Mouse (Mus musculus): ENCODE results near the gene Cadps2.

Cadps2 gene

GRCm38 (mm10) chr6:23762204-23762603, 77.0 kb downstream of the Cadps2 start:
- no peak for DNase-seq (ENCODE audit: low spot score in 2 of 2)

DNA sequence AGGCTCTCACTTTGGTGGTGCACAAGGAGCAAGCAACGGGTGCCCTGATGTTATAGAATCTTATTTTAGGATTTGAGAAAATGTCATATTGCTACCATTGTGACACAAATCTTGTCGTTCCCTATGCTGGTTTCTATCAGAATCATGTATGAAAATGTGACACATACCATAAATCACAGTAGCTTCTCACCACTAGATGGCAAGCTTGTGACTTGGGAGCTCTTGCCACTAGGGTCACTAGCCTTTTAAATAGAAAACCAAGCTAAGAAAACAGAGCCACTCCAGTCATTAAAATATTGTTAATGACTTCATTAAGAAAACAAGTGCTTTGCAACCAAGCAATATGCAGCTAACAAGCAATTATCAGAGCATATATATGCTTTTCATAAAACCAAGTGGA, 81.0 kb downstream of the Cadps2 start:
- no peak for DNase-seq (ENCODE audit: low spot score in 2 of 2)

GRCm38 (mm10) chr6:23748823-23749222, 90.4 kb downstream of the Cadps2 start:
- DNase-seq (ENCODE audit: low spot score in 2 of 2), result no peak

DNA sequence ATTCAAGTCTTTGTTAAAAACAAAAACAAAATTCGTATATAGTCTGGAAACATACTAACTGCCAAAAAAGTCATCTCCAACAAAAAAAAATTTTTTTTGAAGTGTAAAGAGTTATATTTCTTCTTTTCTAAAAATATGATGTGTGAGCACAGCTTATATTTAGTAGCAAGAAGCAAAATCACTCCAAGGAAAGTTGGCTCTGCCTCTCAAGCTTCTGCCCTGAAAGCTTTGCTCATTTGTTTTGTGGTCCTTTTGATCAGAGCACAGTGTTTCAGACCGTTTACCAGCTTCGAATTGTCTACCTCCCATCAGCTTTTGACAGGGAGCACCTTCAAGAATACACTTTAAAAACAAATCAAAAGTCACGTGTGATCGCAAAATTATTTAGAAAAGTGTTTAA, 99.2 kb downstream of the Cadps2 start:
- DNase-seq (ENCODE audit: low spot score in 2 of 2), result no peak

DNA sequence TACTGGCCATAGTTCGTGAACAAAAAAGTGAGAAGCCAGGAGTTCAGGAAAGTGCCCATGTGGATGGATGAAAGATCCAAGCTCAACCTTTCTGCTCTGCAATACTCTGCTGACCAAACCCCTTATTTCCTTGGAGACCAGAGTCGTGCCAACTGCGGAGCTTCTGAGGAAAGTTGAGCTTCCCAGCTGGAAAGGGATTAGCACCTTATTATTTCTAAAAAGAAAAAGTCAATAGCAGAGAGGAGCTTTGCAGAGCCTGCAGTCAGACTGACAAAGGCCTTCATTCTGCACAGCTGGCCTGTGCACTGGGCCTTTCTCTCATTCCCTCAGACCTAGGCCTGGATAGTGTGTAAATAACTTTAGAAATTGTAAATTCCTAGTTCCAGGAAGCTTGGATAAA, 106.5 kb downstream of the Cadps2 start:
- DNase-seq (ENCODE audit: low spot score in 2 of 2), result no peak

GRCm38 (mm10) chr6:23728620-23729019, 110.6 kb downstream of the Cadps2 start:
- DNase-seq (ENCODE audit: low spot score in 2 of 2), result no peak

- DNase-seq (ENCODE audit: low spot score in 2 of 2), result no peak
Observed at GRCm38 (mm10) chr6:23723697-23724096, 115.5 kb downstream of the Cadps2 start.

GRCm38 (mm10) chr6:23720401-23720800, 118.8 kb downstream of the Cadps2 start:
- DNase-seq (ENCODE audit: low spot score in 2 of 2), result no peak

- no peak for DNase-seq (ENCODE audit: low spot score in 2 of 2)
Observed at GRCm38 (mm10) chr6:23707506-23707905, 131.7 kb downstream of the Cadps2 start.

DNA sequence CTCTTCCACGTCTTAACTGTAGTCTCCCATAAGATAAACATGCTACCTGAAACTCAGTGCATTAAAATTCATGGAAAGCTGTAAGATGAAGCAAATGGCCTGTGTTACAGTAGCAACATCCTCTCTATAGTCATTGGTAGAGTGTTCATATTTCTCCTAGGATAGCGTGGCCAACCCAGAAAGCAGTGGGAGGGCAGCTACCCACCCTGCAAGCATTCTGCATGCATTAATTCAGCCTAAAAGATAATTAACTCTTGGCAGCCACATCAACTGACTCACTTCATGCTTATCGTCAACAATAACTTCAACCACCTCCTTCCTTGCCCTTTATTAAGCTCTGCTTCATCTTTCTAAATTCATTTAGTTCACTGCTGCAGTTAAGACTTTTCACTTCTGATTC, 138.3 kb downstream of the Cadps2 start:
- DNase-seq (ENCODE audit: low spot score in 2 of 2), result no peak

DNA sequence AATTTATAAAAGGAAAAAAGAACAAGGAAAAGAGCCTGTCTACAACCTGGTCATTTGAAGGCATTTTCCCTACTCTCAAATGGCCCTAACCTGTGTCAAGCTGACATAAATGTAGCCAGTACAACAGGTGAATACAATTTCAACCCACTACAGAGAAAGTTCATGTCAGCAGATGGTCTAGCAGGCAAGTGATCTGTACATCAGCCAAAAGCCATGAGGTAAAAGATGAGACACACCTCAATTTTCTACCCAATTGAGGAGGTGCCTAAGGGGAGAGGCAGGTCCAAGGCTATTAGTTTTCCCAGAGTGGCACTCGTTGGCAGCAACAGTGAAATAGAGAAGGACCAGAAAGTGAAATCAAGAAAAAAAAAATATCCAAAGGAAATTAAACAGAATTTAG, 161.0 kb downstream of the Cadps2 start:
- no peak for DNase-seq (ENCODE audit: low spot score in 2 of 2)

- DNase-seq (ENCODE audit: low spot score in 2 of 2), result no peak
Observed at GRCm38 (mm10) chr6:23655036-23655435, 184.2 kb downstream of the Cadps2 start, which contains the start of gene Rnf148. TSS of gene Rnf148 (minus strand) at chr6:23655136.

DNA sequence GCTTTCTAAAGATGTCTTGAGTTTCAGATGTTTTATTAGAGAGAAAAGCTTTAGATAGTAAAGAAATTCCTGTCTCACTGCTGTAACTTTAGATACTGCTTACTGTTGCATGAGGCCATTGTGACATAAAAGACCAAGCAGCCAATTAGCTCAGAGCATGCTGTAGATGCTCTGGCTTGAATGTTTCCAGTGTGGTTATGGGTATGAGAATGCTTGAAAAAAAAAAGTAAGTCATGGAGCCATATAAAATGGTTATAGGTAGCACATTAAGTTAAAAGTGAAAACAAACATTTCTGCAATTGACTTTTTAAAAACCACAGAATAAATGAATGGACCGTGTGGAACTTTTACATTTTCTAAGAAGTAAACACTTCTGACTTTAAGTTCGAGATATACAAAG, 189.0 kb downstream of the Cadps2 start, which contains the start of gene Rnf133:
TSS of gene Rnf133 (minus strand) at position 101 of the 400 bp plus-strand sequence.
- no peak for DNase-seq (ENCODE audit: low spot score in 2 of 2)

DNA sequence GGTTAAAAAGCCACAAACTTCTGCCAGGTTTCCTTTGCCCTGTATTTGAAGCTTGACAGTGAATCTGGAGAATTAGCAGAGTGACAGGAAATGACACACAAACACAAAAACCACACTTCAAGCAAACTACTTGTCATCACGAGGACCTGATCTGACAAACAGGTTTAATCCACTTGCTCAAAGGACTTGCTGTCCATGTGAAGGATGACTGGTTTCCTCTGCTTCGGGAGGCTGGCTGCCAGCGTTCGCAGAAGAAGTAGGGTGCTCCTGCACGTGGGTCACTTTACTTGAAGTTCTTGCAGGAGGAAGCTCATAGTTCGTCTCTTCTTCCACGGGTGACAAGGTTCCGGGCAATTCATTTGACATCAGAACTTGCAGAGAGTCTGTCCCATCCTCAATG, 190.5 kb downstream of the Cadps2 start:
- DNase-seq (ENCODE audit: low spot score in 2 of 2), result no peak

DNA sequence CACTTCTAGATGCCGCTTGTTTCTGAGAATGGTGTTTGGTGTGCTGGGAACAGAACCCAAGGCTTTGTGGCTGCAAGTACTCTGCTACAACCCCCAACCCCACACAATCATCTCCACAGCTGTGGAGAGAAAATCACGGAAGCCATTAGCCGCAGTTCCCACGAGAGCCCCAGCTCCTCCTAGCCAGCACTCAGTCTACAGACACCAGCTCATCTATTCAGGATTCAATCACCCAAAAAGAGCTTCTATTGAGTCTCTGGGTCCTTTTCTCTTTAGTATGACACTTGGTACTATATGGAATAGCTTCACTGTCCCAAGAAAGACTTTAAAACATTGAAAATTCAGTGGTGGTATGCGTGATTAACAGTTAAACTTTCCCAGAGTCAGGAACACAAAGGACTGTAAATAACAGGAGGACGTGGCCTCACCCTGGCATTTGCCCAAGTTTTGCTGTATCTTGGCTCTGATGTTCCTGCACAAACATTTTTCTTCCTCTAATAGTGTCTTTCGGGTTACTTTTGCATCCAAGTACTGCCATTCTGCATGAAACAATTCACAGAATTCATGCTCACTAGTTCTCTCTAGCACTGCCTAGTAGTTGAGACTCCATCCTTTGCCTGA, 191.5 kb downstream of the Cadps2 start:
- peak; percentile 16 to 36 for DNase-seq (ENCODE audit: low spot score in 2 of 2)

DNA sequence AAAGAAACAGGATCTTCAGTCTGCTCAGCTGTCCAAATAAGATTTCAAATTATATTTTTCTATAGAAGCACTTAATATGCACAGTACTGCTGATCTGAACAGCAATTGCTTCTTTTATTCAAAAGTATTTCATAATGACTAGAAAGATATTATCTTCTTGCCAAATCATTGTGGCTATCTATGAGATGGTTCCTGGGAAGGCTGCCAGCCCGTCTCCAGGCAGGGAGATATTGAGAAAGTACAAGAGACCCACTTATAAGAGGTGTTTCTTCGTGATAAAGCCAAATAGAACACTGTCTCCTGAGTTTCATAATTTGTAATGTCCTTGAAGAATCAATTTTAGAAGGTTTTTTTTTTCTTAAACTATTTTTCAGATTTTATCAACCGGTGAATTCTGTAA, 202.1 kb downstream of the Cadps2 start:
- DNase-seq (ENCODE audit: low spot score in 2 of 2), result no peak

DNA sequence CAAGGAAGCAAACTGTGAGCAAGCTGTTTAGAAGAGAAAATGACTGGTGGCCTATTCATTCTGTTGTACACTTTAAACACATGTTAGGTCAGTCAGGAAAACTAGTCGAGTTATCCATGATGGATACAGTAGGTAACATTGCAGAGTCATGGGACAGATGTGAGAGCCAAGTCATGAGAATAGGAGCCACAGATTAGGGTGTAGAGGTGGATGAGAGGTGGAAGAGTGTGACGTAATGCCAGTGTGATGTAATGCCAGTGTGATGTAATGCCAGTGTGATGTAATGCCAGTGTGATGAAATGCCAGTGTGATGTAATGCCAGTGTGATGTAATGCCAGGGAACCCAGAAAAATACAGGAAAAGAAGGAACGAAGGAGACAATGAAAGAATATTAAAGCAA, 204.0 kb downstream of the Cadps2 start:
- DNase-seq (ENCODE audit: low spot score in 2 of 2), result no peak

- no peak for DNase-seq (ENCODE audit: low spot score in 2 of 2)
Observed at GRCm38 (mm10) chr6:23634016-23634415, 205.2 kb downstream of the Cadps2 start.

DNA sequence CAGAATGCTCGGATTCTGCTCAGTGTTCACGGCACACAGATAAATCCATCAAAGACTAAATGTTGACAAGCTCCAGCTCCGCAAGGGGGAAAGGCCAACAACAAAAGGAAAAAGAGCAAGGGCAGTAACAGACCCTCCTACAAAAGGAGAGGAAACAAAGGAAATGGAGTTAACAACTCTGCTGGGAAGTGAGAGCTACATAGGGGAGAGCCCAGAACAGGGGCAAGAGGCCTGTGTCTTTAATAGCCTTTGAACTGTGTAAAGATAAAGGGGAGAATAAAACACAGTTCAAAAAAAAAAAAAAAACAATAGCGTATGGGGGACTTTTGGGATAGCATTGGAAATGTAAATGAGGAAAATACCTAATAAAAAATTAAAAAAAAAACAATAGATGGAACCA, 208.8 kb downstream of the Cadps2 start:
- DNase-seq (ENCODE audit: low spot score in 2 of 2), result no peak

GRCm38 (mm10) chr6:23575102-23575501, 264.1 kb downstream of the Cadps2 start:
- no peak for DNase-seq (ENCODE audit: low spot score in 2 of 2)

GRCm38 (mm10) chr6:23573750-23574149, 265.5 kb downstream of the Cadps2 start:
- no peak for DNase-seq (ENCODE audit: low spot score in 2 of 2)

GRCm38 (mm10) chr6:23572401-23572800, 266.8 kb downstream of the Cadps2 start:
- no peak for DNase-seq (ENCODE audit: low spot score in 2 of 2)

GRCm38 (mm10) chr6:23569686-23570085, 269.5 kb downstream of the Cadps2 start:
- DNase-seq (ENCODE audit: low spot score in 2 of 2), result no peak

DNA sequence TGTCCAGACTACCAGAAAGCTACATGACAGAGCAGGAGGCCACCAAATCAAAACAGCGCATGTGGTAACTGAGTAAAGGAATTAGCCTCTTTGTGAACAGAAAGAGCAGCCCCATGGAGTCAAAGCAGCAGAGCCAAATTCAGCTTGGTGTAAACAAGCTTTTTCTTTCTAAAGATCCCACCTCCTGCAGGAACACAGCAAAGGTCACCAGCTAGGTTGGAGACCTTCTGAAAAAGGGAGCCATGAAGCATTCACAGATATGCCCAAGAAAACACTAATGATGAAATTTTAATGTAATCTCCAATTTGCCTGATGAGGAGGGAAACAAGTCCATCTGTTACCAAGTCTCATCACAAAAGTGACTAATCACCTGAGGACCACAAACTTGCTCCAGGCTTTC, 270.5 kb downstream of the Cadps2 start:
- no peak for DNase-seq (ENCODE audit: low spot score in 2 of 2)

All from heart, adult 9 months (tissue).